Comparison of ENCODE assay signal across 15 mouse cellular contexts in genomic region chr3:153605767-153606098, GRCm38 (mm10).
DNase-seq lines count a peak whose midpoint lies in the region; ATAC-seq and TF ChIP-seq lines count a peak whose summit lies in the region.
"Had no signal": no experiment of that assay in that cellular context is flagged by ENCODE, and none has a peak within 500 bp of the region (broad histone marks: within the 10 kb centered on the region; RNA-seq: fewer than 3 reads in every experiment).

No protein-coding gene starts in this region.

- no peak overlapping the region for H3K4me3 ChIP-seq in embryonic facial prominence, embryonic 10.5 days
- H3K4me3 ChIP-seq in hindbrain, postnatal 0 days (ENCODE audit: low read length): no peak overlapping the region
- H3K4me3 ChIP-seq: heart, embryonic 15.5 days; liver, embryonic 13.5 days had no signal

- peak; percentile 42 for DNase-seq in embryo, embryonic 11 days
- DNase-seq in embryo, embryonic 9.5 days (ENCODE audit: extremely low spot score): no peak
- no peak for DNase-seq in embryonic facial prominence, embryonic 10.5 days (ENCODE audit: low spot score)
- no peak for DNase-seq in hindbrain, postnatal 0 days (ENCODE audit: low spot score)
- DNase-seq in neural tube, embryonic 10.5 days (ENCODE audit: extremely low spot score, low spot score): peak; percentile 43
- no peak for DNase-seq in layer of hippocampus, adult 8-10 months (ENCODE audit: low spot score in 2 of 2)
- no peak for DNase-seq in gastrocnemius, adult 8-10 months (ENCODE audit: low spot score in 2 of 2)
- DNase-seq in left cerebral cortex, adult 9 months (ENCODE audit: low spot score in 2 of 2): no peak
- DNase-seq: adrenal gland, postnatal 25 days; heart, adult 11 months; kidney, postnatal 14 days; liver, embryonic 13.5 days; right cerebral cortex, adult 18-20 months had no signal

- no peak for TF ChIP-seq CTCF in hindbrain, postnatal 0 days (IDR thresholded peaks at IDR 0.05; ENCODE audit: low read depth)

- peak overlapping the region; percentile 45; the same call in 1 of the 2 replicates for H3K27ac ChIP-seq in embryonic facial prominence, embryonic 10.5 days (replicated peaks)
- no peak overlapping the region for H3K27ac ChIP-seq in hindbrain, postnatal 0 days
- H3K27ac ChIP-seq: heart, embryonic 15.5 days; liver, embryonic 13.5 days had no signal

- peak overlapping the region; percentile 38 for H3K4me2 ChIP-seq in hindbrain, postnatal 0 days (ENCODE audit: low read depth, low read length)
- H3K4me2 ChIP-seq: heart, embryonic 15.5 days; liver, embryonic 13.5 days had no signal

- no peaks in the 10 kb centered on the region for H3K36me3 ChIP-seq in embryonic facial prominence, embryonic 10.5 days (replicated peaks)
- H3K36me3 ChIP-seq in hindbrain, postnatal 0 days (ENCODE audit: insufficient read depth, low read length): no peaks in the 10 kb centered on the region
- H3K36me3 ChIP-seq: heart, embryonic 15.5 days; liver, embryonic 13.5 days had no signal

- ATAC-seq in hindbrain, postnatal 0 days: no peak
- ATAC-seq: inflammation-experienced regulatory T-cells, adult 6 months had no signal

- WGBS in embryonic facial prominence, embryonic 10.5 days: 72% methylated on average over 11 of the region's 11 CpGs
- WGBS in hindbrain, postnatal 0 days: 28% methylated on average over 11 of the region's 11 CpGs

- peaks cover 14% of the 10 kb centered on the region for H3K4me1 ChIP-seq in embryonic facial prominence, embryonic 10.5 days
- H3K4me1 ChIP-seq in hindbrain, postnatal 0 days (ENCODE audit: insufficient read depth, low read length): peaks cover 11% of the 10 kb centered on the region; the same call in 1 of the 2 replicates
- H3K4me1 ChIP-seq: heart, embryonic 15.5 days; liver, embryonic 13.5 days had no signal

- H3K9ac ChIP-seq in hindbrain, postnatal 0 days (replicated peaks; ENCODE audit: low read length): no peak overlapping the region
- H3K9ac ChIP-seq: heart, embryonic 15.5 days; liver, embryonic 13.5 days had no signal

- H3K27me3 ChIP-seq in embryonic facial prominence, embryonic 10.5 days (replicated peaks; ENCODE audit: low read depth, poor library complexity, severe bottlenecking): no peaks in the 10 kb centered on the region
- H3K27me3 ChIP-seq in hindbrain, postnatal 0 days (ENCODE audit: insufficient read depth, low read length): no peaks in the 10 kb centered on the region
- H3K27me3 ChIP-seq: heart, embryonic 15.5 days; liver, embryonic 13.5 days had no signal

- no peaks in the 10 kb centered on the region for H3K9me3 ChIP-seq in embryonic facial prominence, embryonic 10.5 days
- no peaks in the 10 kb centered on the region for H3K9me3 ChIP-seq in hindbrain, postnatal 0 days (ENCODE audit: low read length)
- H3K9me3 ChIP-seq: heart, embryonic 15.5 days; liver, embryonic 13.5 days had no signal

Comparison
In these comparisons a context has a peak if more than half of its experiments do, and no peak if none do; other contexts are left out.
1. DNase-seq: peak in embryo, embryonic 11 days (single experiment) and neural tube, embryonic 10.5 days (single experiment); none in embryo, embryonic 9.5 days (single experiment), embryonic facial prominence, embryonic 10.5 days (single experiment), hindbrain, postnatal 0 days (single experiment), layer of hippocampus, adult 8-10 months (0 of 2), gastrocnemius, adult 8-10 months (0 of 2) and left cerebral cortex, adult 9 months (0 of 2).